Mouse (Mus musculus): ENCODE results near the gene Tubb4b. TPM values are rescaled to one million over a fixed set of nuclear protein-coding genes. Genes with fewer than 3 reads are reported as not detected.
A peak's percentile ranks its signal among the peaks of the same experiment; 100 is the strongest.

The Tubb4b gene
- total and polyA plus RNA-seq, 3 experiments, result 356 to 592 (median 520) TPM

DNA sequence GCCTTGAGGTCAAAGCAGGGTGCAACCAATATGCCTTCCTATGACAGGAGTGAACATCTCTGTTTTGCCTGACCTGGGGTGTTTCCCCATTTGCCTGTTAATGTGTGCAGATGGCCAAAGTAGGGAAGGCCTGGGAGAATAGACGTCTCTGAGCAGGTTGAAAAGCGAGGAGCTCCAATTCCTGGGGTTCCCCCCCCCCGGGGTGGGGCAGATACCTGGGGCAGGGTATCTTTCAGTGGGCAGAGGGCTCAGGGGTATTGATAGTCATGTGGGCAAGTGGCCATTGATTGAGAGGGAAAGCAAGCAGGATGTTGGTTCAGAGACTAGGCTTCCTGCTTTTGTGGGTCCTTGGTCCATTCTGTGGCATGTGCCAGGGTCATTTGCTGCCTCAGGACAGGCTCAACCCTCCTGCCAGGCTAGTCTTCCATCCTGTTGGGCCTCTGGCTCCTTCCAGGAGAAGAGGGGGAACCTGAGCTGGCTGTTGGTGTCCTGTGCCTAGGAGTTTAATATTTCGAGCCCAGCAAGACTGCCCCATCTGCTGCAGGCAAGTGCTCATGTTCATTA is 43.3 kb upstream of the Tubb4b start:
- no peak overlapping the region for H3K27ac ChIP-seq (ENCODE audit: insufficient read depth, low read depth)
- dilution Hi-C loops (cut with MboI; ENCODE audit: extremely low pct_ligation_motif_present, extremely low pct_unique_long_range_greater_than_20kb, low sequenced_read_pairs), result no loop called here
- H3K4me1 ChIP-seq (ENCODE audit: control insufficient read depth in 1 of 2, insufficient read depth in 2 of 2), result peaks cover 23 to 76% of the 10 kb centered on the region in 2 experiments

DNA sequence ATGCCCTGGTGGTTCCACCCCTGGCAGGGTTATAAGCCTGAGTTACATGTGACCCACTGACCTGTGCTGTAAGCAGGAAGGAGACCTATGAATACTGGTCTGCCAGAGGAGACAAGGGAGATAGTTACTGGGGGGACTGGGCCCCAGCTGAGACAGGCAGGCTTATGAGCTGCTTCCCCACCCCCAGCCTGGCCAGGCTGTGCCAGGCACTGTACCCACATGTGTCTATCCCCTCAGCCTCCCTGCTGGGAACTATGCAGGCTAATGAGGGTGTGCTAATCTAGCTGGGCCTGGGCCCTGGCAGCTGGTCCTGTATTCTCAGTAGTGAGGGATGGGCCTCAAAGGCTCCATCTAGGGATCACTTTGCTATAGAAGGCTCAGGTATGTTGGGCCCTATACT is 42.7 kb upstream of the Tubb4b start:
- TF ChIP-seq JUND (conservative IDR thresholded peaks at IDR 0.05; ENCODE audit: low read depth, low read length) (no peak), MYC (IDR thresholded peaks at IDR 0.05; ENCODE audit: low read depth, low read length) (no peak), RAD21 (IDR thresholded peaks at IDR 0.05; ENCODE audit: low read depth, low read length) (no peak)
- no peak overlapping the region for H3K9ac ChIP-seq (ENCODE audit: insufficient read depth, low read depth)

More for the DNA sequence above, 43.3 kb upstream of the Tubb4b start:
- Histone ChIP-seq H3K9me3 (replicated peaks; ENCODE audit: low read length) (no peaks in the 10 kb centered on the region), H3K27me3 (replicated peaks) (no peaks in the 10 kb centered on the region), H3K4me2 (ENCODE audit: insufficient read depth, low read depth, poor library complexity, severe bottlenecking) (no peak overlapping the region; the same call in 1 of the 2 replicates), H3K36me3 (replicated peaks in 1 of 2; ENCODE audit: control insufficient read depth in 1 of 2, insufficient read depth in 1 of 2, low read length in 1 of 2) (peaks cover 8 to 42% of the 10 kb centered on the region in 2 experiments), H3K4me3 (replicated peaks in 1 of 3; ENCODE audit: low read depth in 2 of 3, low read length in 2 of 3, poor library complexity in 1 of 3) (no peak overlapping the region), H3K9ac (ENCODE audit: insufficient read depth, low read depth) (no peak overlapping the region), H3K79me2 (replicated peaks; ENCODE audit: control insufficient read depth, extremely low read depth, insufficient read depth, poor library complexity, severe bottlenecking) (peaks cover 21% of the 10 kb centered on the region)
- in situ Hi-C loops (cut with MboI; ENCODE audit: low pct_ligation_motif_present, low pct_unique_long_range_greater_than_20kb, low sequenced_read_pairs), result no loop called here
- DNase-seq (ENCODE audit: extremely low read depth), result no peak
- no peak for TF ChIP-seq RAD21 (IDR thresholded peaks at IDR 0.05; ENCODE audit: low read depth, low read length)
- no peak for TF ChIP-seq RCOR1 (conservative IDR thresholded peaks at IDR 0.05; ENCODE audit: low read depth, low read length)
- no peak for TF ChIP-seq TBP (conservative IDR thresholded peaks at IDR 0.05; ENCODE audit: low read depth, low read length)
- no peak for TF ChIP-seq BHLHE40 (IDR thresholded peaks at IDR 0.05; ENCODE audit: low read depth, low read length)
- TF ChIP-seq JUN (IDR thresholded peaks at IDR 0.05; ENCODE audit: insufficient read depth, low read depth, low read length), result no peak
- TF ChIP-seq SIN3A (IDR thresholded peaks at IDR 0.05; ENCODE audit: low read length), result no peak

DNA sequence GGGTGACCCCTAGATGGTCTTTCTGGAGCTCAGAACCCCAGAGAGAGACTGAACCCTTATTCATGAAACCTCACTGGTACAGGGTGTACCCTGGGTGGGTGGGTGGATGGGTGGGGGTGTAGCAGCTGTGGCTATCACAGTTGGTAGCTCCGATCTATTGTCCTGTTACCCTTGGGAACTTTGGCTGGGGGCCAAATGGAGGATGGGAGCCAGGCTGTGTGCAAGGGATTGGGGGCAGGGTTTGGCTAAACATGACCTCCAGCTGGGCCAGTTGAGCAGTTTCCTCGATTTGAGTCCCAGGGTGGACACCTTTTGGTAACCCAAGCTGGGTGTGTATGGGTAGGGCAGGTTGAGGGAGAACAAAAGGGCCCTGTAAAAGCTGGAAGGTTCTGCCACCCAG is 42.2 kb upstream of the Tubb4b start:
- dilution Hi-C loops (cut with MboI; ENCODE audit: extremely low pct_ligation_motif_present, extremely low pct_unique_long_range_greater_than_20kb, low sequenced_read_pairs) (no loop called here), in situ Hi-C loops (cut with MboI; ENCODE audit: low pct_ligation_motif_present, low pct_unique_long_range_greater_than_20kb, low sequenced_read_pairs) (no loop called here)
- Histone ChIP-seq H3K9ac (ENCODE audit: insufficient read depth, low read depth) (0 out of 2 replicates have a peak overlapping the region, but pooled peaks have one; percentile 4), H3K4me3 (replicated peaks in 1 of 3; ENCODE audit: low read depth in 2 of 3, low read length in 2 of 3, poor library complexity in 1 of 3) (peak overlapping the region in 2 of 3 experiments; percentile 25 to 39), H3K9me3 (replicated peaks; ENCODE audit: low read length) (no peaks in the 10 kb centered on the region), H3K4me1 (ENCODE audit: control insufficient read depth in 1 of 2, insufficient read depth in 2 of 2) (peaks cover 23 to 79% of the 10 kb centered on the region in 2 experiments), H3K79me2 (replicated peaks; ENCODE audit: control insufficient read depth, extremely low read depth, insufficient read depth, poor library complexity, severe bottlenecking) (peaks cover 18% of the 10 kb centered on the region), H3K27ac (ENCODE audit: insufficient read depth, low read depth) (no peak overlapping the region), H3K4me2 (ENCODE audit: insufficient read depth, low read depth, poor library complexity, severe bottlenecking) (peak overlapping the region; percentile 48), H3K36me3 (replicated peaks in 1 of 2; ENCODE audit: control insufficient read depth in 1 of 2, insufficient read depth in 1 of 2, low read length in 1 of 2) (peaks cover 8 to 42% of the 10 kb centered on the region in 2 experiments), H3K27me3 (replicated peaks) (no peaks in the 10 kb centered on the region)
- DNase-seq (ENCODE audit: extremely low read depth), result no peak
- TF ChIP-seq POLR2A (IDR thresholded peaks at IDR 0.05; ENCODE audit: low read depth, low read length) (no peak), USF2 (conservative IDR thresholded peaks at IDR 0.05; ENCODE audit: low read depth, low read length) (no peak), EP300 (IDR thresholded peaks at IDR 0.05; ENCODE audit: low read length) (no peak), CHD1 (IDR thresholded peaks at IDR 0.05; ENCODE audit: low read depth, low read length) (no peak), RCOR1 (conservative IDR thresholded peaks at IDR 0.05; ENCODE audit: low read depth, low read length) (no peak), SMC3 (IDR thresholded peaks at IDR 0.05; ENCODE audit: low read depth, low read length) (no peak), MAZ (IDR thresholded peaks at IDR 0.05; ENCODE audit: low read depth, low read length) (no peak), E2F4 (IDR thresholded peaks at IDR 0.05; ENCODE audit: insufficient replicate concordance, low read depth, low read length) (no peak), JUND (conservative IDR thresholded peaks at IDR 0.05; ENCODE audit: low read depth, low read length) (no peak), PAX5 (IDR thresholded peaks at IDR 0.05; ENCODE audit: low read length) (no peak), ZMIZ1 (IDR thresholded peaks at IDR 0.05; ENCODE audit: low read depth, low read length) (no peak), KAT2A (IDR thresholded peaks at IDR 0.05; ENCODE audit: insufficient replicate concordance, low read length) (no peak), IRF4 (IDR thresholded peaks at IDR 0.05; ENCODE audit: low read depth, low read length) (no peak), CTCF (conservative IDR thresholded peaks at IDR 0.05 in 1 of 2, IDR thresholded peaks at IDR 0.05 in 1 of 2; ENCODE audit: low read depth in 2 of 2, low read length in 2 of 2) (no peak), JUN (IDR thresholded peaks at IDR 0.05; ENCODE audit: insufficient read depth, low read depth, low read length) (no peak), MXI1 (IDR thresholded peaks at IDR 0.05; ENCODE audit: low read depth, low read length) (no peak), ZC3H11A (IDR thresholded peaks at IDR 0.05; ENCODE audit: low read depth, low read length) (no peak), SIN3A (IDR thresholded peaks at IDR 0.05; ENCODE audit: low read length) (no peak)

More for the DNA sequence above, 42.7 kb upstream of the Tubb4b start:
- Histone ChIP-seq H3K79me2 (replicated peaks; ENCODE audit: control insufficient read depth, extremely low read depth, insufficient read depth, poor library complexity, severe bottlenecking) (peaks cover 18% of the 10 kb centered on the region), H3K27me3 (replicated peaks) (no peaks in the 10 kb centered on the region), H3K4me1 (ENCODE audit: control insufficient read depth in 1 of 2, insufficient read depth in 2 of 2) (peaks cover 23 to 76% of the 10 kb centered on the region in 2 experiments), H3K36me3 (replicated peaks in 1 of 2; ENCODE audit: control insufficient read depth in 1 of 2, insufficient read depth in 1 of 2, low read length in 1 of 2) (peaks cover 8 to 42% of the 10 kb centered on the region in 2 experiments), H3K27ac (ENCODE audit: insufficient read depth, low read depth) (no peak overlapping the region), H3K9me3 (replicated peaks; ENCODE audit: low read length) (no peaks in the 10 kb centered on the region), H3K4me3 (replicated peaks in 1 of 3; ENCODE audit: low read depth in 2 of 3, low read length in 2 of 3, poor library complexity in 1 of 3) (no peak overlapping the region), H3K4me2 (ENCODE audit: insufficient read depth, low read depth, poor library complexity, severe bottlenecking) (no peak overlapping the region)
- no peak for DNase-seq (ENCODE audit: extremely low read depth)
- in situ Hi-C loops (cut with MboI; ENCODE audit: low pct_ligation_motif_present, low pct_unique_long_range_greater_than_20kb, low sequenced_read_pairs), result no loop called here
- dilution Hi-C loops (cut with MboI; ENCODE audit: extremely low pct_ligation_motif_present, extremely low pct_unique_long_range_greater_than_20kb, low sequenced_read_pairs), result no loop called here

Data from CH12.LX (cell line).